Mouse (Mus musculus): ENCODE results near the gene Usp39. TPM values are rescaled to one million over a fixed set of nuclear protein-coding genes. Genes with fewer than 3 reads are reported as not detected.

Gene Usp39
- total RNA-seq, 1 experiment = 76.9 TPM

GRCm38 (mm10) chr6:72316044-72316443 lies 28.9 kb downstream of the Usp39 start:
- Histone ChIP-seq H3K36me3 (ENCODE audit: control insufficient read depth, insufficient read depth, low read length, poor library complexity, severe bottlenecking) (peaks cover 18% of the 10 kb centered on the region), H3K9ac (ENCODE audit: insufficient read depth, low read depth, low read length, poor library complexity, severe bottlenecking) (no peak overlapping the region), H3K9me3 (ENCODE audit: control insufficient read depth, insufficient read depth, low read depth, low read length) (no peaks in the 10 kb centered on the region), H3K4me3 (ENCODE audit: insufficient read depth in 1 of 2, low read depth in 1 of 2, low read length in 2 of 2, poor library complexity in 1 of 2, severe bottlenecking in 1 of 2) (no peak overlapping the region), H3K4me1 (ENCODE audit: control insufficient read depth in 2 of 2, insufficient read depth in 2 of 2, low read length in 2 of 2, poor library complexity in 1 of 2) (no peaks in the 10 kb centered on the region), H3K27ac (ENCODE audit: insufficient read depth, low read depth, low read length, poor library complexity, severe bottlenecking) (no peak overlapping the region)
- TF ChIP-seq ZC3H11A (IDR thresholded peaks at IDR 0.05; ENCODE audit: borderline replicate concordance, low read depth, low read length) (no peak), ZNF384 (IDR thresholded peaks at IDR 0.05; ENCODE audit: low read depth, low read length) (no peak), MAFK (IDR thresholded peaks at IDR 0.05; ENCODE audit: insufficient read depth, low read depth, low read length) (no peak)
- DNase-seq (ENCODE audit: low read depth, low spot score) = no peak
- in situ Hi-C loops (cut with MboI; ENCODE audit: low sequenced_read_pairs in 2 of 2, unreplicated experiment in 2 of 2) = no loop called here

GRCm38 (mm10) chr6:72315384-72315783 lies 29.6 kb downstream of the Usp39 start:
- no peak for DNase-seq (ENCODE audit: low read depth, low spot score)
- in situ Hi-C loops (cut with MboI; ENCODE audit: low sequenced_read_pairs in 2 of 2, unreplicated experiment in 2 of 2) = no loop called here
- Histone ChIP-seq H3K4me3 (ENCODE audit: insufficient read depth in 1 of 2, low read depth in 1 of 2, low read length in 2 of 2, poor library complexity in 1 of 2, severe bottlenecking in 1 of 2) (no peak overlapping the region), H3K9ac (ENCODE audit: insufficient read depth, low read depth, low read length, poor library complexity, severe bottlenecking) (no peak overlapping the region), H3K36me3 (ENCODE audit: control insufficient read depth, insufficient read depth, low read length, poor library complexity, severe bottlenecking) (peaks cover 13% of the 10 kb centered on the region), H3K4me1 (ENCODE audit: control insufficient read depth in 2 of 2, insufficient read depth in 2 of 2, low read length in 2 of 2, poor library complexity in 1 of 2) (no peaks in the 10 kb centered on the region), H3K9me3 (ENCODE audit: control insufficient read depth, insufficient read depth, low read depth, low read length) (no peaks in the 10 kb centered on the region), H3K27ac (ENCODE audit: insufficient read depth, low read depth, low read length, poor library complexity, severe bottlenecking) (no peak overlapping the region)
- TF ChIP-seq MAFK (IDR thresholded peaks at IDR 0.05; ENCODE audit: insufficient read depth, low read depth, low read length) (no peak), HCFC1 (IDR thresholded peaks at IDR 0.05; ENCODE audit: borderline replicate concordance, insufficient read depth, low read length) (no peak), ZC3H11A (IDR thresholded peaks at IDR 0.05; ENCODE audit: borderline replicate concordance, low read depth, low read length) (no peak), CHD2 (IDR thresholded peaks at IDR 0.05; ENCODE audit: low read depth, low read length) (no peak), ZNF384 (IDR thresholded peaks at IDR 0.05; ENCODE audit: low read depth, low read length) (no peak)

GRCm38 (mm10) chr6:72313124-72313867 lies 31.7 kb downstream of the Usp39 start:
- Histone ChIP-seq H3K4me1 (ENCODE audit: control insufficient read depth in 2 of 2, insufficient read depth in 2 of 2, low read length in 2 of 2, poor library complexity in 1 of 2) (no peaks in the 10 kb centered on the region), H3K9me3 (ENCODE audit: control insufficient read depth, insufficient read depth, low read depth, low read length) (no peaks in the 10 kb centered on the region), H3K4me3 (ENCODE audit: insufficient read depth in 1 of 2, low read depth in 1 of 2, low read length in 2 of 2, poor library complexity in 1 of 2, severe bottlenecking in 1 of 2) (no peak overlapping the region), H3K9ac (ENCODE audit: insufficient read depth, low read depth, low read length, poor library complexity, severe bottlenecking) (no peak overlapping the region), H3K27ac (ENCODE audit: insufficient read depth, low read depth, low read length, poor library complexity, severe bottlenecking) (no peak overlapping the region), H3K36me3 (ENCODE audit: control insufficient read depth, insufficient read depth, low read length, poor library complexity, severe bottlenecking) (peaks cover 7% of the 10 kb centered on the region)
- TF ChIP-seq HCFC1 (IDR thresholded peaks at IDR 0.05; ENCODE audit: borderline replicate concordance, insufficient read depth, low read length) (no peak), MAFK (IDR thresholded peaks at IDR 0.05; ENCODE audit: insufficient read depth, low read depth, low read length) (no peak), ZNF384 (IDR thresholded peaks at IDR 0.05; ENCODE audit: low read depth, low read length) (no peak), CHD2 (IDR thresholded peaks at IDR 0.05; ENCODE audit: low read depth, low read length) (no peak), ZC3H11A (IDR thresholded peaks at IDR 0.05; ENCODE audit: borderline replicate concordance, low read depth, low read length) (no peak)
- in situ Hi-C loops (cut with MboI; ENCODE audit: low sequenced_read_pairs in 2 of 2, unreplicated experiment in 2 of 2) = no loop called here
- DNase-seq (ENCODE audit: low read depth, low spot score) = no peak

DNA sequence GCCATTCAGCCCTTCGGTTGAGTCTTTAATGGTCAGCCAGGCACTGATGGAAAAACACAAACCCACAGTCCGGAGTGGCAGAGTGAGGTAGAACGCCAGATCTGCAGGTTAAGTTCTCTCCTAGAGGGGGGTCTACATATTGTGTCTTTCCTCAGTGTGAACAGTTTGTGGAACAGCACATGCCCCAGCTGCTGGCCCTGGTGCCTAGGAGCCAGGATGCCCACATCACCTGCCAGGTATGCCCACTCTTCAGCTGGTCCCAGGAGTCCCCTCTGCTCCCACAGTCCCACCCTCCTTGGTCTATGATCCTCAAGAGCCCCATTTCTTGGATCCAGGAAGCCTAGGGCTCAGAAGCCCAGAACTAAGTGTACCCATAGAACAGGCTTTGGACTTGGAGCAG lies 32.8 kb downstream of the Usp39 start:
- no peaks in the 10 kb centered on the region for H3K9me3 ChIP-seq (ENCODE audit: control insufficient read depth, insufficient read depth, low read depth, low read length)
- in situ Hi-C loops (cut with MboI; ENCODE audit: low sequenced_read_pairs in 2 of 2, unreplicated experiment in 2 of 2) = no loop called here

More for the DNA sequence above, 32.8 kb downstream of the Usp39 start:
- Histone ChIP-seq H3K4me1 (ENCODE audit: control insufficient read depth in 2 of 2, insufficient read depth in 2 of 2, low read length in 2 of 2, poor library complexity in 1 of 2) (no peaks in the 10 kb centered on the region), H3K27ac (ENCODE audit: insufficient read depth, low read depth, low read length, poor library complexity, severe bottlenecking) (no peak overlapping the region), H3K4me3 (ENCODE audit: insufficient read depth in 1 of 2, low read depth in 1 of 2, low read length in 2 of 2, poor library complexity in 1 of 2, severe bottlenecking in 1 of 2) (no peak overlapping the region), H3K9ac (ENCODE audit: insufficient read depth, low read depth, low read length, poor library complexity, severe bottlenecking) (no peak overlapping the region), H3K36me3 (ENCODE audit: control insufficient read depth, insufficient read depth, low read length, poor library complexity, severe bottlenecking) (peaks cover under 1% of the 10 kb centered on the region)
- DNase-seq (ENCODE audit: low read depth, low spot score) = no peak
- TF ChIP-seq ZC3H11A (IDR thresholded peaks at IDR 0.05; ENCODE audit: borderline replicate concordance, low read depth, low read length) (no peak), HCFC1 (IDR thresholded peaks at IDR 0.05; ENCODE audit: borderline replicate concordance, insufficient read depth, low read length) (no peak), CHD2 (IDR thresholded peaks at IDR 0.05; ENCODE audit: low read depth, low read length) (no peak), MAFK (IDR thresholded peaks at IDR 0.05; ENCODE audit: insufficient read depth, low read depth, low read length) (no peak), ZNF384 (IDR thresholded peaks at IDR 0.05; ENCODE audit: low read depth, low read length) (no peak)

Measured in ES-E14 (cell line).